In the genomic region with DNA sequence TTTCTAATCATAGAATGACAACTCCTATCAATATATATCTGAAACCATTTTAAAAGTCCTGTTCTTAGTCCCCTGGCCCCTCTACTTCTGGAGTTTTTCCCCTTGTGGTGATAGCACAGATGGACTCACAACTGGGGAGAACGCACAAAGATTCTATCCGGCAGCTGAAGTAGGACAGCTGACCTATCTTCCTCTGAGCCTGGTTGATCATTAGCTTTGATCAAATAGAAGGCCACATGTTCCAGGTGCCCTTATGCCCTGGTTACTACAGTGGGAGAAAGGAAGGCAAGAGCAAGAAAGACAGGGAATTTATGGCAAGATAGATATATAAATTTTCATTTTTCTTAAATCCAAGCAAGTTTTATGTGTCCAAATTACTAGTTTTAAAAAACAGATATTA, we compare ENCODE assay signal across 25 mouse cellular contexts.
DNase-seq lines count a peak whose midpoint lies in the region; ATAC-seq lines count a peak whose summit lies in the region.
"Had no signal": no experiment of that assay in that cellular context is flagged by ENCODE, and none has a peak within 500 bp of the region (broad histone marks: within the 10 kb centered on the region; RNA-seq: fewer than 3 reads in every experiment).

No protein-coding gene starts in this region.

- H3K4me1 ChIP-seq in kidney, embryonic 14.5 days (ENCODE audit: control insufficient read depth, insufficient read depth, low read length), result no peaks in the 10 kb centered on the region
- no peaks in the 10 kb centered on the region for H3K4me1 ChIP-seq in kidney, embryonic 15.5 days
- H3K4me1 ChIP-seq in liver, embryonic 13.5 days (replicated peaks), result no peaks in the 10 kb centered on the region
- H3K4me1 ChIP-seq in hindbrain, embryonic 11.5 days (replicated peaks; ENCODE audit: control insufficient read depth, insufficient read depth, low read length), result no peaks in the 10 kb centered on the region
- H3K4me1 ChIP-seq: embryonic facial prominence, embryonic 10.5 days; embryonic facial prominence, embryonic 15.5 days; hindbrain, embryonic 10.5 days; limb, embryonic 13.5 days had no signal

- H3K9ac ChIP-seq in kidney, embryonic 14.5 days (ENCODE audit: low read depth, low read length), result no peak overlapping the region
- H3K9ac ChIP-seq in kidney, embryonic 15.5 days, result no peak overlapping the region
- no peak overlapping the region for H3K9ac ChIP-seq in liver, embryonic 13.5 days
- no peak overlapping the region for H3K9ac ChIP-seq in hindbrain, embryonic 11.5 days (ENCODE audit: low read depth, low read length)
- H3K9ac ChIP-seq: embryonic facial prominence, embryonic 15.5 days; limb, embryonic 13.5 days; lung, embryonic 14.5 days had no signal

- no peak overlapping the region for H3K27ac ChIP-seq in kidney, embryonic 14.5 days (ENCODE audit: low read depth, low read length)
- no peak overlapping the region for H3K27ac ChIP-seq in kidney, embryonic 15.5 days
- H3K27ac ChIP-seq in liver, embryonic 13.5 days, result no peak overlapping the region
- no peak overlapping the region for H3K27ac ChIP-seq in hindbrain, embryonic 11.5 days (ENCODE audit: low read depth, low read length)
- H3K27ac ChIP-seq: embryonic facial prominence, embryonic 10.5 days; embryonic facial prominence, embryonic 15.5 days; hindbrain, embryonic 10.5 days; kidney, postnatal 0 days; limb, embryonic 13.5 days had no signal

- no peak overlapping the region for H3K4me2 ChIP-seq in kidney, embryonic 14.5 days (replicated peaks; ENCODE audit: low read depth, low read length)
- H3K4me2 ChIP-seq in kidney, embryonic 15.5 days, result no peak overlapping the region
- no peak overlapping the region for H3K4me2 ChIP-seq in liver, embryonic 13.5 days
- H3K4me2 ChIP-seq in hindbrain, embryonic 11.5 days (replicated peaks; ENCODE audit: low read depth, low read length), result no peak overlapping the region
- H3K4me2 ChIP-seq: embryonic facial prominence, embryonic 15.5 days; limb, embryonic 13.5 days; lung, embryonic 14.5 days had no signal

- ATAC-seq in kidney, embryonic 14.5 days (ENCODE audit: low FRiP score, low TSS enrichment), result no peak
- no peak for ATAC-seq in kidney, embryonic 15.5 days (replicated peaks; ENCODE audit: low FRiP score)
- peak; percentile 72 for ATAC-seq in liver, embryonic 13.5 days (ENCODE audit: low read depth)
- no peak for ATAC-seq in hindbrain, embryonic 11.5 days (ENCODE audit: low FRiP score)
- ATAC-seq: forebrain, embryonic 14.5 days; hindbrain, embryonic 16.5 days had no signal

- no peaks in the 10 kb centered on the region for H3K9me3 ChIP-seq in kidney, embryonic 14.5 days (ENCODE audit: control insufficient read depth, low read length)
- H3K9me3 ChIP-seq in kidney, embryonic 15.5 days (replicated peaks), result no peaks in the 10 kb centered on the region
- no peaks in the 10 kb centered on the region for H3K9me3 ChIP-seq in liver, embryonic 13.5 days (replicated peaks)
- H3K9me3 ChIP-seq in hindbrain, embryonic 11.5 days (ENCODE audit: control insufficient read depth, low read length), result no peaks in the 10 kb centered on the region
- H3K9me3 ChIP-seq: embryonic facial prominence, embryonic 10.5 days; embryonic facial prominence, embryonic 15.5 days; hindbrain, embryonic 10.5 days; limb, embryonic 13.5 days had no signal

- no peaks in the 10 kb centered on the region for H3K27me3 ChIP-seq in kidney, embryonic 14.5 days (ENCODE audit: control insufficient read depth, insufficient read depth, low read length)
- H3K27me3 ChIP-seq in kidney, embryonic 15.5 days, result no peaks in the 10 kb centered on the region
- H3K27me3 ChIP-seq in liver, embryonic 13.5 days, result no peaks in the 10 kb centered on the region
- H3K27me3 ChIP-seq in hindbrain, embryonic 11.5 days (ENCODE audit: control insufficient read depth, insufficient read depth, low read length), result no peaks in the 10 kb centered on the region
- H3K27me3 ChIP-seq: CH12.LX; embryonic facial prominence, embryonic 15.5 days; limb, embryonic 13.5 days had no signal

- no peak overlapping the region for H3K4me3 ChIP-seq in kidney, embryonic 14.5 days (ENCODE audit: low read length)
- H3K4me3 ChIP-seq in kidney, embryonic 15.5 days (replicated peaks), result no peak overlapping the region
- H3K4me3 ChIP-seq in liver, embryonic 13.5 days (replicated peaks), result no peak overlapping the region
- H3K4me3 ChIP-seq in hindbrain, embryonic 11.5 days (ENCODE audit: low read depth, low read length), result no peak overlapping the region
- H3K4me3 ChIP-seq: embryonic facial prominence, embryonic 10.5 days; embryonic facial prominence, embryonic 15.5 days; hindbrain, embryonic 10.5 days; limb, embryonic 13.5 days had no signal

- 82% methylated on average over 2 of the region's 2 CpGs for WGBS in kidney, embryonic 14.5 days
- WGBS in kidney, embryonic 15.5 days, result 75% methylated on average over 2 of the region's 2 CpGs
- WGBS in liver, embryonic 13.5 days (ENCODE audit: insufficient replicate concordance), result 56% methylated on average over 2 of the region's 2 CpGs
- 68% methylated on average over 2 of the region's 2 CpGs for WGBS in hindbrain, embryonic 11.5 days

- no peaks in the 10 kb centered on the region for H3K36me3 ChIP-seq in kidney, embryonic 14.5 days (ENCODE audit: control insufficient read depth, insufficient read depth, low read length)
- no peaks in the 10 kb centered on the region for H3K36me3 ChIP-seq in kidney, embryonic 15.5 days
- H3K36me3 ChIP-seq in liver, embryonic 13.5 days, result no peaks in the 10 kb centered on the region
- no peaks in the 10 kb centered on the region for H3K36me3 ChIP-seq in hindbrain, embryonic 11.5 days (ENCODE audit: control insufficient read depth, insufficient read depth, low read length)
- H3K36me3 ChIP-seq: embryonic facial prominence, embryonic 10.5 days; embryonic facial prominence, embryonic 15.5 days; hindbrain, embryonic 10.5 days; limb, embryonic 13.5 days had no signal

- DNase-seq in kidney, adult 11 months, result peak; percentile 13
- peak; percentile 5 to 45 for DNase-seq in kidney, postnatal 36 days
- DNase-seq in liver, embryonic 13.5 days, result no peak
- DNase-seq in yolk sac, embryonic 10.5 days (ENCODE audit: low spot score), result peak; percentile 52
- DNase-seq in thymus, postnatal 25 days, result no peak
- DNase-seq in hindbrain, embryonic 11.5 days (ENCODE audit: low spot score), result no peak
- DNase-seq: adrenal gland, adult 8-10 months; cerebellum, adult 2 months; cerebellum, postnatal 25 days; gastrocnemius, postnatal 14 days; heart, postnatal 14 days; lung, embryonic 14.5 days; lung, postnatal 14 days; midbrain, embryonic 14.5 days; thymus, postnatal 14 days had no signal

Comparison
In these comparisons a context has a peak if more than half of its experiments do, and no peak if none do; other contexts are left out.
1. DNase-seq: peak in kidney, adult 11 months (single experiment), kidney, postnatal 36 days (2 of 2) and yolk sac, embryonic 10.5 days (single experiment); none in liver, embryonic 13.5 days (single experiment), thymus, postnatal 25 days (single experiment) and hindbrain, embryonic 11.5 days (single experiment).